Mouse (Mus musculus): ENCODE measurements around the gene Gm21188. TPM values are rescaled to one million over a fixed set of nuclear protein-coding genes. Genes with fewer than 3 reads are reported as not detected.
"Not testable (repeated sequence)": the region's sequence is repeated elsewhere in the genome, so short reads cannot be mapped to it uniquely, and the experiment has no call there.

The Gm21188 gene
- polyA plus RNA-seq, 1 experiment from 2014 or later: not detected

DNA sequence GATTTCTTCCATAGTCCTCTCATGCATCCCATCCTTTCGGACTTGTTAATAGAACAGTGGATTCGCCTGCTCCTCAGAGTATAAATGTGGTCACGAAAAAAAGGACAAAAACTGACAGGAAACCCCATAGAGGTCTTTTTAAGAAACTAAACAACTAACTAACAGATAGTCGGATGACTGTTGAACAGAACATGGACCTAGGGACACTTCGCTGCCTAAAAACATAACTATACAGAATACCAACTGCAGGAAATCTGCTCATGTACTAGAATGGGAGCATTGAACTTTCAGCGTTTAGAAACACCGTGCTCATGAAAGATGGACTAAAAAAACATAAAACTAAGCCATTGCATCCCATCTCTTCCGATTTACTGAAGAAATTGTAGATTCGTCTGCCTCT is 27.4 kb downstream of the Gm21188 start:
- not testable (repeated sequence) for H3K36me3 ChIP-seq (ENCODE audit: control insufficient read depth, insufficient read depth, low read length); H3K4me3 ChIP-seq (ENCODE audit: low read depth, low read length); H3K27ac ChIP-seq (ENCODE audit: low read length); H3K27me3 ChIP-seq (ENCODE audit: control insufficient read depth, insufficient read depth, low read length); ATAC-seq (ENCODE audit: insufficient number of reproducible peaks, insufficient read depth, low FRiP score, low read depth); H3K4me2 ChIP-seq (replicated peaks; ENCODE audit: low read depth, low read length); H3K9ac ChIP-seq (replicated peaks; ENCODE audit: low read depth, low read length); H3K9me3 ChIP-seq (ENCODE audit: control insufficient read depth, low read depth, low read length); H3K4me1 ChIP-seq (ENCODE audit: control insufficient read depth, insufficient read depth, low read length)
- WGBS: 13% methylated on average over 9 of the region's 9 CpGs

DNA sequence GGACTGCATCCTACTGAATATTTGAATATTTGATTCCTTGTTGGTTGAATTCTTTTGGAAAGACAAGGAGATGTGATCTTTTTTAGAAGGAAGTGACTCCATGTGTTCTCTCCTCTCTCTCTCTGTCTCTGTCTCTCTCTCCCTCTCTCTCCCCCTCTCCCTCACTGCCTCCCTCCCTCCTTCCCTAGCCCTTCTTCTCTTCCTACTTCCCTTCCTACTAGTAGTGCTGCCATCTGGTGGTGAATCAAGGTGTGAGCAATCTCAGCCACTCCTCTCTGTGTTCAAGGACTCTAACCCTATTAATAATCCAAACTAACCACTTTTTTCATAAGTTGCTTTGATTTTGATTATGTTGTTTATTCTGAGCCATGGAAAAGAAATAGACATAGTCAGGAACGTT is 30.5 kb downstream of the Gm21188 start:
- not testable (repeated sequence) for H3K4me2 ChIP-seq (replicated peaks; ENCODE audit: low read depth, low read length); H3K4me1 ChIP-seq (ENCODE audit: control insufficient read depth, insufficient read depth, low read length); H3K36me3 ChIP-seq (ENCODE audit: control insufficient read depth, insufficient read depth, low read length); H3K27me3 ChIP-seq (ENCODE audit: control insufficient read depth, insufficient read depth, low read length); H3K27ac ChIP-seq (ENCODE audit: low read length); H3K9ac ChIP-seq (replicated peaks; ENCODE audit: low read depth, low read length); H3K9me3 ChIP-seq (ENCODE audit: control insufficient read depth, low read depth, low read length); H3K4me3 ChIP-seq (ENCODE audit: low read depth, low read length)
- WGBS: no CpG with 5 or more reads among the region's 1 CpGs
- 0 out of 2 replicates have a peak, but pooled peaks have one; percentile 46 for ATAC-seq (ENCODE audit: insufficient number of reproducible peaks, insufficient read depth, low FRiP score, low read depth)

DNA sequence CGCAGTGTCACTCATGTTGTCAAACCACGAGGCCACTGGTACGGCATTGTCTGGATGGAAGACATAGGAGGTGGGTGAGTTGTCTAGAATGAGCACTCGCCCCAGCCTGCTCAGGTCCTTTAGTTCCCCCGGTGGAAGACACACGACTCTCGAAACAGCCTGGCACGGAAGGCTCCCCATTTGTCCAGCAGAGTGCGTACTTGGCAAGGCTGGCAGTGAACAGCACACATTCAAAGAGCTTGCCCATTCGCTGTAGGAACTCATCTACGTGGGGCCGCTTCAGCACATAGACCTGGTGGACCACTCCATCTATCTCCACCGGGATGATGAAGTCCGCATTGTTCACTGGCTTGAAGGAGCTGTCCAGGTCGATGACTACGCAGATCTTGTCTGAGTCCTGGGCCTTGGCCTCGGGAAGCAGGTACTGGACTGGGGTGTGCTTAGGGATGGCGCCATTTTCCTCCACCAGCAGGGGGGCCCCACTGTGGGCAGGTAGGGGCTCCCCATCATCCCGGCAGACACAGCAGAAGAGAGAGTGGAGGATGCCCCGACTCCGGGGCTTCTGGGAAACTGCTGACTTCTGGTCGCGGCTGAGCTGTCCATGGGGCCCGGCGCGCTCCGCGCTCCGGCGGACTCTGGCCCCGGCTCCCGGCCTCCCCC is 36.5 kb downstream of the Gm21188 start:
- H3K4me3 ChIP-seq (ENCODE audit: low read depth, low read length); H3K4me1 ChIP-seq (ENCODE audit: control insufficient read depth, insufficient read depth, low read length); H3K27me3 ChIP-seq (ENCODE audit: control insufficient read depth, insufficient read depth, low read length); H3K9ac ChIP-seq (replicated peaks; ENCODE audit: low read depth, low read length); H3K27ac ChIP-seq (ENCODE audit: low read length); H3K4me2 ChIP-seq (replicated peaks; ENCODE audit: low read depth, low read length); H3K9me3 ChIP-seq (ENCODE audit: control insufficient read depth, low read depth, low read length); H3K36me3 ChIP-seq (ENCODE audit: control insufficient read depth, insufficient read depth, low read length): not testable (repeated sequence)
- peak; percentile 28; the same call in 1 of the 2 replicates for ATAC-seq (ENCODE audit: insufficient number of reproducible peaks, insufficient read depth, low FRiP score, low read depth)
- WGBS: 4% methylated on average over 8 of the region's 32 CpGs

DNA sequence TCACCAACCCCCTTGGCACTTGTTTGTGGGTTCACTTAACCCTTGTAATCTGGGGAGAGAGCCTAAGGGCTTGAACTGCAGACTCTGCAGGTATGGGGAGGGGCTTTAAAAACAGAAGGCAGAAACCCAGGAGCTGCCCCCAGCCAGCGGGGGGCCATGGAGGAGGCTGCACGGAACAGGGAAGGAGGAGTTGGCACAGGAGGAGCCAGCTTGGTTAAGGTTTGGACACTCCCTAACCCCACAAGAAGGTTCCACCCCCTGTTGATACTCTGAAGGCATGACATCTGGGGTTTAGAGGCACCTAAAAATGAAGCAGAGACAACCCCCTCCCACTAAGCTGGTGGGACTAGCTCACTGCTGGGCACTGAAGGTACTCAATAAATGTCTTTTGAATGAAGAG is 38.0 kb downstream of the Gm21188 start:
- not testable (repeated sequence) for H3K4me3 ChIP-seq (ENCODE audit: low read depth, low read length); H3K27ac ChIP-seq (ENCODE audit: low read length); ATAC-seq (ENCODE audit: insufficient number of reproducible peaks, insufficient read depth, low FRiP score, low read depth); H3K4me1 ChIP-seq (ENCODE audit: control insufficient read depth, insufficient read depth, low read length); H3K27me3 ChIP-seq (ENCODE audit: control insufficient read depth, insufficient read depth, low read length); H3K9me3 ChIP-seq (ENCODE audit: control insufficient read depth, low read depth, low read length); H3K36me3 ChIP-seq (ENCODE audit: control insufficient read depth, insufficient read depth, low read length); H3K9ac ChIP-seq (replicated peaks; ENCODE audit: low read depth, low read length); H3K4me2 ChIP-seq (replicated peaks; ENCODE audit: low read depth, low read length)
- no CpG with 5 or more reads among the region's 2 CpGs for WGBS

DNA sequence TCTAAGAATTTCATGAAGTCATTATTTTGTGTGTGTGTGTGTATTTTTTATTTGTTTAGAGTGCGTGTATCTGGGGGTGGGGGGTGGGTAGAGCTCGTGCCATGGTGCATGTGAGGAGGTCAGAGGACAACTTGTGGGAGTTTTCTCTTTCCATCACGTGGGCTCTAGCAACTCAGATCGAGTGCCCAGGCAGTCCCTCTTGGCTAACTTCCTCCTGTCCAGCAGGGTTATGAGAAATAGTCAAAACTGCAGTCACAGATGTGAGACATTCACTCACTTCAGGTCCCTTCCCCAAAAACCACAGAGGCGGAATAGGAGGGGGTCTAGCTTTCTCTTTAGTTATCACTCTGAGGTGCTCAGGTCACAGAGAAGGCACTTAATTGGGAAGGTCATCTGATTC is 38.5 kb downstream of the Gm21188 start:
- H3K27ac ChIP-seq (ENCODE audit: low read length); H3K4me1 ChIP-seq (ENCODE audit: control insufficient read depth, insufficient read depth, low read length); H3K27me3 ChIP-seq (ENCODE audit: control insufficient read depth, insufficient read depth, low read length); H3K4me2 ChIP-seq (replicated peaks; ENCODE audit: low read depth, low read length); H3K36me3 ChIP-seq (ENCODE audit: control insufficient read depth, insufficient read depth, low read length); H3K9ac ChIP-seq (replicated peaks; ENCODE audit: low read depth, low read length); ATAC-seq (ENCODE audit: insufficient number of reproducible peaks, insufficient read depth, low FRiP score, low read depth); H3K4me3 ChIP-seq (ENCODE audit: low read depth, low read length); H3K9me3 ChIP-seq (ENCODE audit: control insufficient read depth, low read depth, low read length): not testable (repeated sequence)
- no CpG with 5 or more reads among the region's 5 CpGs for WGBS

DNA sequence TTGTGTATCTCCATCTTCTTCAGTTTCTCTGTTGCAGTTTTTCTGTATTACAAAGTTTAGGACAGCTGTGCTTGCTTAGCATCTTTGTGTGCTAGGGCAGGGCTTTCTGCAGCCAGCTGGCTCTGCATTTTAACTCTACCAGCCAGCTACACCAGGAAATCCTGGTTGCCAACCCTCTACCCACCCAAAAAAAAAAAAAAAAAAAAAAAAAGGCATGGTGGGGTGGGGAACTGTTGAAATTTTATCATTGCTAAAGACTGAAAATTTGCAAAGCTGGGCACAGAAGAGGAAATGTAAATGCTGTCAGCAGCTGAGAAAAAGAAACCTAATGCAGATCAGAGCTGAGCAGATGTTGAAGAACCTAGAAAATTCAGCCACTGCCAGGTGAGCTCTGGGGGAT is 41.9 kb downstream of the Gm21188 start:
- not testable (repeated sequence) for H3K4me3 ChIP-seq (ENCODE audit: low read depth, low read length); H3K4me1 ChIP-seq (ENCODE audit: control insufficient read depth, insufficient read depth, low read length); H3K9me3 ChIP-seq (ENCODE audit: control insufficient read depth, low read depth, low read length); ATAC-seq (ENCODE audit: insufficient number of reproducible peaks, insufficient read depth, low FRiP score, low read depth); H3K36me3 ChIP-seq (ENCODE audit: control insufficient read depth, insufficient read depth, low read length); H3K27me3 ChIP-seq (ENCODE audit: control insufficient read depth, insufficient read depth, low read length); H3K27ac ChIP-seq (ENCODE audit: low read length); H3K9ac ChIP-seq (replicated peaks; ENCODE audit: low read depth, low read length); H3K4me2 ChIP-seq (replicated peaks; ENCODE audit: low read depth, low read length)

DNA sequence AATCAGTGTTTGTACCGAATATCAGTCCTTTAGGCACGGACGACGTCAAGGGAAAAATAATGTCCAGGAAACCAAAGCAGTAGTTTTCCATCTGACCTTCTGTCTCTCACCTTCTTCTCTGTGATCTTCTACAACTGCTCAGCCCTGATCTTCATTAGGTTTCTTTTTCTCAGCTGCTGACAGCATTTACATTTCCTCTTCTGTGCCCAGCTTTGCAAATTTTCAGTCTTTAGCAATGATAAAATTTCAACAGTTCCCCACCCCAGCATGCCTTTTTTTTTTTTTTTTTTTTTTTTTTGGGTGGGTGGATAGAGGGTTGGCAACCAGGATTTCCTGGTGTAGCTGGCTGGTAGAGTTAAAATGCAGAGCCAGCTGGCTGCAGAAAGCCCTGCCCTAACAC is 52.8 kb downstream of the Gm21188 start:
- H3K36me3 ChIP-seq (ENCODE audit: control insufficient read depth, insufficient read depth, low read length); H3K27ac ChIP-seq (ENCODE audit: low read length); H3K9me3 ChIP-seq (ENCODE audit: control insufficient read depth, low read depth, low read length); H3K4me2 ChIP-seq (replicated peaks; ENCODE audit: low read depth, low read length); H3K4me3 ChIP-seq (ENCODE audit: low read depth, low read length); H3K9ac ChIP-seq (replicated peaks; ENCODE audit: low read depth, low read length); H3K27me3 ChIP-seq (ENCODE audit: control insufficient read depth, insufficient read depth, low read length); H3K4me1 ChIP-seq (ENCODE audit: control insufficient read depth, insufficient read depth, low read length); ATAC-seq (ENCODE audit: insufficient number of reproducible peaks, insufficient read depth, low FRiP score, low read depth): not testable (repeated sequence)
- WGBS: no CpG with 5 or more reads among the region's 4 CpGs

DNA sequence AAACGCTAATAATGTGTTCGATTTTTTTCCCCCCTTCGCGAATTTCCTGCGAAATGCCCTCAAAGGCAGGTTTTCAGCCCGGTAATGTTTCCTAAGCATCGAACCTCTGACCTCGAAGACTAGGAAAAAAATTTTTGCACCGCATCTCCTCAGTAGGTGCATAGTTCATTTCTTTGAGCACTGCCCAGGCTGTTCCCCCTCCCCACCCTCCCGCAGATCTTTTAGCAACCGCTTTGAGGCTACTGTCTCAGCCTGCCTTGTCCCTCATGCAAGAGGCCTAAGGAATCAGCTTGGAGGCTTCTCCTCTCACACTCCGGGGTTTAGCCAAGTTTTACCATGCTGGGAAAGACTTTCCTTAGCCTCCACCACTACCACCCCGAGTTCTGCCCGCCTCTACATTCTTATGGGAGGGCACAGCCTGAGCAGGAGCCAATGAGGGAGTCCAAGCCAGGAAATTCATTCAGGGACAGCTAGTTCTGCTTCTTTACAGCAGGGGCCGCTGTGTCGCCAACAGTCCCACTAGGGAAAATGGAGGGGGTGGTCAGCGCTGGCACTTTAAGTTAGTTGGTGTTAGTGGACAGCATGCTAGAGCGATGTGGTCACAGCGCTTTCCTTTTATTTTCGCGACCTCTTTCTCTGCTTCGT is 53.4 kb downstream of the Gm21188 start:
- no CpG with 5 or more reads among the region's 22 CpGs for WGBS
- H3K36me3 ChIP-seq (ENCODE audit: control insufficient read depth, insufficient read depth, low read length); H3K27me3 ChIP-seq (ENCODE audit: control insufficient read depth, insufficient read depth, low read length); H3K4me3 ChIP-seq (ENCODE audit: low read depth, low read length); H3K27ac ChIP-seq (ENCODE audit: low read length); H3K4me2 ChIP-seq (replicated peaks; ENCODE audit: low read depth, low read length); H3K9me3 ChIP-seq (ENCODE audit: control insufficient read depth, low read depth, low read length); H3K4me1 ChIP-seq (ENCODE audit: control insufficient read depth, insufficient read depth, low read length); H3K9ac ChIP-seq (replicated peaks; ENCODE audit: low read depth, low read length): not testable (repeated sequence)
- peak; percentile 58; the same call in 1 of the 2 replicates for ATAC-seq (ENCODE audit: insufficient number of reproducible peaks, insufficient read depth, low FRiP score, low read depth)
